ENCODE assay signal across 8 mouse cellular contexts in genomic region chr1:51333557-51334285, GRCm38 (mm10). TPM values are rescaled to one million over a fixed set of nuclear protein-coding genes. Genes with fewer than 3 reads are reported as not detected.
DNase-seq lines count a peak whose midpoint lies in the region; ATAC-seq and TF ChIP-seq lines count a peak whose summit lies in the region.

No protein-coding gene starts in this region.

- H3K4me2 ChIP-seq in intestine, embryonic 14.5 days (ENCODE audit: low read length), result peak overlapping the region; percentile 47

- 8% methylated on average over 18 of the region's 18 CpGs for WGBS in intestine, embryonic 14.5 days

- H3K36me3 ChIP-seq in intestine, embryonic 14.5 days (ENCODE audit: control insufficient read depth, insufficient read depth, low read length), result no peaks in the 10 kb centered on the region

- no peaks in the 10 kb centered on the region for H3K4me1 ChIP-seq in cortical plate, adult 2 months (ENCODE audit: control insufficient read depth, insufficient read depth, low read length)
- peaks cover 5% of the 10 kb centered on the region for H3K4me1 ChIP-seq in intestine, embryonic 14.5 days (replicated peaks; ENCODE audit: control insufficient read depth, insufficient read depth, low read length)

- DNase-seq in adrenal gland, adult (ENCODE audit: inconsistent age in 2 of 2, low spot score in 1 of 2), result peak; percentile 80 to 95
- peak; percentile 56 for DNase-seq in gastrocnemius, postnatal 25 days
- DNase-seq in intestine, embryonic 14.5 days (ENCODE audit: low spot score), result peak; percentile 95
- DNase-seq in left cerebral cortex, postnatal 10 days (ENCODE audit: extremely low spot score in 1 of 2, low spot score in 2 of 2), result peak; percentile 85 to 86
- DNase-seq in right cerebral cortex, postnatal 25 days, result peak; percentile 85
- DNase-seq in yolk sac, embryonic 10.5 days (ENCODE audit: low spot score), result peak; percentile 65

- TF ChIP-seq POLR2A in cortical plate, adult 2 months (IDR thresholded peaks at IDR 0.05; ENCODE audit: extremely low read depth, insufficient read depth, low read length), result no peak

- peak; percentile 90 for ATAC-seq in intestine, embryonic 14.5 days (replicated peaks; ENCODE audit: low FRiP score, low TSS enrichment, low read depth)
- peak; percentile 96 for ATAC-seq in megakaryocyte progenitor cell, adult 5-6 weeks (replicated peaks; ENCODE audit: poor library complexity)

- no peaks in the 10 kb centered on the region for H3K9me3 ChIP-seq in intestine, embryonic 14.5 days (ENCODE audit: control insufficient read depth, low read length)

- no peaks in the 10 kb centered on the region for H3K27me3 ChIP-seq in intestine, embryonic 14.5 days (replicated peaks; ENCODE audit: control insufficient read depth, insufficient read depth, low read length)

- 0 out of 2 replicates have a peak overlapping the region, but pooled peaks have one; percentile 24 for H3K27ac ChIP-seq in cortical plate, adult 2 months (ENCODE audit: insufficient read depth, low read length)
- no peak overlapping the region; the same call in 1 of the 2 replicates for H3K27ac ChIP-seq in intestine, embryonic 14.5 days (ENCODE audit: low read depth)

- intact Hi-C loops in left cerebral cortex, postnatal 10 days (cut with DNase I), result loop anchor here (2.0 to 10.0 kb wide), 3 partner anchors 263 to 409 kb away; no protein-coding TSS in a partner anchor

- H3K9ac ChIP-seq in intestine, embryonic 14.5 days (ENCODE audit: low read length), result no peak overlapping the region

- peak; percentile 81 for TF ChIP-seq CTCF in cortical plate, adult 2 months (IDR thresholded peaks at IDR 0.05; ENCODE audit: extremely low read depth, insufficient read depth, low read length)

- peak overlapping the region; percentile 33 for H3K4me3 ChIP-seq in cortical plate, adult 2 months (ENCODE audit: insufficient read depth, low read length)
- H3K4me3 ChIP-seq in intestine, embryonic 14.5 days (ENCODE audit: low read depth, low read length), result peak overlapping the region; percentile 24

RNA-seq across cellular contexts. Expression of gene Cavin2, which starts 44.8 kb away (rescaled TPM):
- polyA plus RNA-seq in cortical plate, adult 2 months (2012; rRNA removed), result 9.3 and 10.5 TPM in 2 replicates
- total RNA-seq in gastrocnemius, postnatal 25 days (2021), result 10 to 100 TPM; 39.1 to 49.3 TPM
- polyA plus RNA-seq in intestine, embryonic 14.5 days (2014; fragmentation: Nextera tagmentation; extraction: Ambion mirVana), result 93.6 and 101 TPM in 2 replicates
- total RNA-seq in left cerebral cortex, postnatal 10 days (2021), result 1 to 10 TPM; 5.8 to 7.8 TPM
- total RNA-seq in megakaryocyte progenitor cell, adult 5-6 weeks (2015), result 0.34 and 0.69 TPM in 2 replicates
- 0.33 and 0.37 TPM in 2 replicates for total RNA-seq in megakaryocyte progenitor cell, adult 5-6 weeks (2017)

Comparison
In these comparisons a context has a peak if more than half of its experiments do, and no peak if none do; other contexts are left out.
1. RNA of gene Cavin2, which starts 44.8 kb away (total RNA-seq): 39.1 to 49.3 TPM in gastrocnemius, postnatal 25 days; 5.8 to 7.8 TPM in left cerebral cortex, postnatal 10 days and 0.33 to 0.69 TPM in megakaryocyte progenitor cell, adult 5-6 weeks; every median in the first group is over 4 times any median in the second.
2. Peak in every context shown above with its lines, with median percentiles within 50 percentile points of each other: DNase-seq.